Mouse (Mus musculus): ENCODE measurements at regions not wholly inside any gene's neighbourhood (a gene's known extent, or its start where the extent isn't known, plus 50 kb on each side); places are given as distances from the start of the nearest gene placed in this dataset.

DNA sequence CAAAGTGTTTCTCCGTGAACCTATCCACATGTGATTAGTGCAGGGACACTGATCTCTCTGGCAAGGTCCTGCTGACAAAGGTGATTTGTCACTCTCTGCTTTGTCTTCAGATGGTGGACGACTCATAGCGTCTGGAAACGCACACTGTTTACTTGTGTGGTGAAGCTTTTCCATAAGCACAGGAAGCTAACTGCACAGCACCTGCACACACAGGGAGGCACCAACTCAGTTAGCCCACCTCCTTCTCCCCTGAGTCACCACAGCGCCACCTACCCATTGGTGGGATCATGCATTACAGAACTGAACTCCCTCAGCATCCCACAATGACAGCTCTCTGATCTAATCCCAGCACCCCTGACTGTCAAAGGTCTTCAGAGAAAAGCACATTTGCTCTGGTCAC, 141.9 kb upstream of the Klf14 start:
- intact Hi-C loops (cut with DNase I) = no loop called here
- no peak for DNase-seq

DNA sequence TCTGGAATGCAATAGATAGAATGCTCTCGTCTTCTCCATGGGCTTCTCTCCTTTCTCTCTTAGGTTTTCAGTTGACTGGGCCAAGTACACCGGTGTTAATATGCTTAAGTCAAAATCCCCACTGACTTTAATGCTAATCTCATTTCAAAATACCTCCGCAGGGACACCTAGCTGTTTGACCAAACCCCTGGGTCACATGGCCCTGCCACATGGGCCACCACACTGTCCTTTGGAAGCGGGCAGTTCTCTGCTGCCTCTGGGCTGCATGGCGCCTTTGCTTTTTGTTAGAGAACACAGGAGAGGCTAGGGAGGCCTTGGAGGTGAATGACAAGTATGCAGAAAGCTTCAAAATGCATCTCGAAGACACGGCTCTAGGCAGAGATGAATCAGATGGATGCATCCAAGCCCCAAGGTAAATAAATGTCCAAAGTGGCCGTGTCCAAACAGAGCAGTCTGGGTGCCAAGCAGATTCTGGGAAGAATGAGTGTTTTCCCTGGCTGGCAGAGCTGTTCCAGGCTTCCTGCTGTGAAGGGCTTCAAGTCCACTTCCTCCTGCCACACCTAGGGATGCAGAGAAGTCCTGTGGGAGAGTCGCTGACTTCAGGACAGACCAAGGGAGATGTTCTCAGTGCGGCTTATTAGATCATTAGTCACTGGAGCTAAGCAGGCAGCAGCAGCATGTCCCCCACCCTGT, 147.4 kb upstream of the Klf14 start:
- intact Hi-C loops (cut with DNase I) = no loop called here
- DNase-seq = no peak

DNA sequence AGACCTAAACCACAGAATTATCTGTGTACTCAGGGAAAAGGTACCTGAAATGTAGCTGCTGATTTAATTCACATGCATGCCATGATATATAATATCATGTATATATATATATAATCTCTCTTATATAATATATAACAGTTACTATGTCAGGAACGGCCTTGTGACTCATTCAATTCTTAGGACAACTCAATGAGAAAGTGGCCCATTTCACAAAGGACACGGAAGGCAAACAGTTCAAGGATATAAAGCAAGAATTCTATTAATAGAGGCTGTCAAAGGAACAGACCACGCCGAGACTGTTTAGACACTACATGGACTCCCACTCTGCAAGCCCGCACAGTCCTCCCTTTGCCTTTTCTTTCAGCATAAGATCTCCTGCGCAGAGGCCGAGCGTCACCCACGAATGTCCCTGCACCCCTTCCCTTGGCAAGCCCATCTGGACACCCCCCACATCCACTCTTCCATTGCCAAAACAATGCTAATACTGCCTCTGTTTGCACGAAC, 148.0 kb upstream of the Klf14 start:
- intact Hi-C loops (cut with DNase I) = no loop called here
- DNase-seq = no peak

DNA sequence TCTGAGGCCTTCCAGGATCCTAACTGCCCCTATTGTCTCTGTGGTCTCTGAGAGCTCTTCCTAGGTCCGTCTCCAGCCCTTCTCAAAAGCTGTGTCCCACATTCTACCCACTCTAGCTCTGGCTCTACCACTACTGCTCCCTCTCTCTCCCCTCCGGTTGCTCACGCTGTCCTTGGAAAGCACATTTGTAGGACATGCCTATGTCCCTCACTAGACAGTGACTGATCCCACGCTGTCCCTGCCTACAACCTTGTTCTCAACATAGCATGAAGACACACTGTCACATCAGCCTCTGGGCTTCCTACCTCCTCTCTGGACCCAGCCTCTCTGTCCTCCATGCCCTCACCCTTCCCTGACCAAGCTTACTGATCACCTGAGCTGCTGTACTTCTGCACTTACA, 148.5 kb upstream of the Klf14 start:
- intact Hi-C loops (cut with DNase I) = no loop called here
- no peak for DNase-seq

DNA sequence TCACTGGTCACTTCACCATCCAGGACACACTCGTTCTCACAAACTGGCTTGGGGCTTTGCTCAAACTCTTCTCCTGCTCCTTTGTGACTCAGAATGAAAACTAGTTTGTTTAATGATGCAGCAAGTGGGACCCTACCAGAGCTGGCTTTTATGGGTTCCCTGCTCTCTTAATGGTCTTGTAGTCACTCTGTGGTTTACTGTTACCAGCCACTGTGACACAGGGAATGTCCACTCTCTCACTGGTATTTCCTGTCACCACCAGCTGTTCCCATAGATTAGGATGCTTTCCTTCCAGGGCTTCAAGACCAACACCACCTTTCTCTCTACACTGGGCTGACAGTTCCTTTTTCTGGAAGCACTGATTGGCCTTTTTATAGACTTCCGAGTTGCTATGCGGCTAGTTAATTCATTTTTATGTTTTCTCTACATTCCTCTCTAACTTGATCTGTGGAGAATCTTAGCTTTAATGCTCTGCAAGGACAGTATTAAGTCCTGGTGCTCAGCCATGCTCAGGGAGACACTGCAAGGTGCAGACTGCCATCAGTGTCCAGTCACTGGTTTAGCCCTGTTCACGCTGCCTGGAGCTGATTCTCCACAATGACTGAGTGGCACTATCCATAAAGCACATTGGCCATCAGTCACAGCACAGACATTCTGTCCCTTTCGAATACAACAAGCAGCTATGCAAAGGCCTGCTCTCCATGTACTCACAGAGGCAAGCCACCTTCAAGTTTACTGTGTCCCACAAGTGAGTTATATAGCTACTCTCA, 149.2 kb upstream of the Klf14 start:
- DNase-seq = no peak

DNA sequence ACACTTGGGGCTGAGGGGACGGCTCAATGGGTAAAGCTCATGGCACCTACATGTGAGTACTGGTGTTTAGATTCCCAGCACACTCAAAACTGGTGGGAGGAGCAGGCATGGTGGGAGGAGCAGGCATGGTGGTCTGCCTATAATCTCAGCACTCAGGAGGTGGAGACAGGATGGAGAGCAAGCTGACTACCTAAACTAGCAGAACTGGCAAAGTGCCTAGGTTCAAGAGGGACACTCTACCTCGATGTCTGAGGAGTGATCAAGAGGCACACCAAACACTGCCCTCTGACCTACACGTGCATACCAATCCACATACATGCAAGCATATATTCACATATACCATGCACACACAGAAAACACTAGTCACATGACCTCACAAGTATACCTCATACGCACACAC, 150.7 kb upstream of the Klf14 start:
- intact Hi-C loops (cut with DNase I) = loop anchor here (5.0 kb wide), 1 partner anchor 32 kb away; no protein-coding TSS in a partner anchor
- no peak for DNase-seq

More for the DNA sequence above, 149.2 kb upstream of the Klf14 start:
- intact Hi-C loops (cut with DNase I) = no loop called here

DNA sequence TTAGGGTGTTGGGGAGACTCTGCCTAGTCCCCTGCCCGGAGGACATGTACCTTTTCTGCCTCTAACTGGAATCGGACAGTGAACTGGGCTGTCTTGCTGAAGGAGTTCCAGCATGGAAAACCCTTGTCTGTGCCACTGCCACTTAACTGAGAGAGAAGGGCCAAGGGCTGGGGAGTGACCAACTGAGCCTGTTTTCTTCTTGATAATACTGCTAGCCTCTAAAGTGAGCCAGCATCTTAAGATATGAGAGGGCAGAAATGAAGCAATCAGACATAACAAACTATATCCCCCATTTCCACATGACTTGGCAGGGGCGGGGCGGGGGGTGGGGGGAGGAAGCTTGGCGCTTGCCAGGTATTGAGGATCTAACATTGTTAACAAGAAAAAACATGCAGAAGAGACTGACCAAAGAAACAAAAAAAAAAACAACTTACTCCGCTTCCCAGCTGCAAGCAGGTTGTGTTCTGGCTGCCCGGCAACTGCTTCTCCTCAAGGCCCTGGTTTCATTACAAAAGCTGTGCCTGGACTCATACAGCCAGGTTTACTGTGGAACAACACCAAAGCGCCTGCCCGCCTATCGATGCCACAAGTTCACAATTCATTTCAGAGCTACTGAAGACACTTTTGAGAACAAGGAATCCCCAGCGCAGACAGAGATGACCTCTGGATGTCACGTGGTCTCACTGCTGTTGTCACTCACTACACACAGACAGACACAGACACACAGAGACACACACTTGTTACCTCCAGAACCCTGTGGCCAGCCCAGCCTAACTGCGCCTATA, 153.6 kb upstream of the Klf14 start:
- DNase-seq = no peak
- intact Hi-C loops (cut with DNase I) = loop anchor here (5.0 kb wide), 1 partner anchor 35 kb away; no protein-coding TSS in a partner anchor

DNA sequence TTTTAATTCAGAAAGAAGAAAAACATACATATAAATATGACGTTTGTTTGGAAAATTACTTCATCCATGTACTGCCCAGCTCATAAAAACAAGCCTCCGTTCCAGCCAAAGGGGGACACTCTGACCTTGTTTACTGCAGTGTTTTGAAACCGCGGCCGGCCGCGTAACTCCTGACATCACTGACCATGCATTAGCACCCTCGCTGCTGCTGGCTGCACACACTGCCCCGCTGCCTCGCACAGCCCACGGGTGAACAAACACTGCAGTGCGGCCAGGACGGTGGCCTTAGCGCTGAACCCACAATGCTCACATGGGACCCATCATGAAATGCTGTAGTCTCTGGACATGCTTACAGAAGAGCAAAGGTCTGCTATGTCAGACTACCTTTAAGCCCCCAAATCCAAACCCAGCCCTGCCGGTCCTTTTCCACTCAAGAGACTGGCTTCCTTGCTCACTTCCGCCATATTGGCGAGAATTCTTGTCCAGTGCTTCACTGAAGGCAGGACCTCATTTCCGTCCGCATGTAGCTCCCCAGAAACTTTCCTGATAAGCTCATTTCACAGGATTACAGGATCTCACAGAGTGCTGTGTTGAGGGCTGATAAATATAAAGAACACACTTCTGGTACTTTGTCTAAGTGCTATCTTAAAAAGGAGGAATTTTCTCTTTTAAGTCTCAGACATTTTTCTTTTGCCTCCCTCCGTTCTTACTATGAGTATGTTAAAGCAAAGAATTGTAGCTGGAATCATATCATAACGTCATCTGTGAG, 154.9 kb upstream of the Klf14 start:
- DNase-seq = no peak

DNA sequence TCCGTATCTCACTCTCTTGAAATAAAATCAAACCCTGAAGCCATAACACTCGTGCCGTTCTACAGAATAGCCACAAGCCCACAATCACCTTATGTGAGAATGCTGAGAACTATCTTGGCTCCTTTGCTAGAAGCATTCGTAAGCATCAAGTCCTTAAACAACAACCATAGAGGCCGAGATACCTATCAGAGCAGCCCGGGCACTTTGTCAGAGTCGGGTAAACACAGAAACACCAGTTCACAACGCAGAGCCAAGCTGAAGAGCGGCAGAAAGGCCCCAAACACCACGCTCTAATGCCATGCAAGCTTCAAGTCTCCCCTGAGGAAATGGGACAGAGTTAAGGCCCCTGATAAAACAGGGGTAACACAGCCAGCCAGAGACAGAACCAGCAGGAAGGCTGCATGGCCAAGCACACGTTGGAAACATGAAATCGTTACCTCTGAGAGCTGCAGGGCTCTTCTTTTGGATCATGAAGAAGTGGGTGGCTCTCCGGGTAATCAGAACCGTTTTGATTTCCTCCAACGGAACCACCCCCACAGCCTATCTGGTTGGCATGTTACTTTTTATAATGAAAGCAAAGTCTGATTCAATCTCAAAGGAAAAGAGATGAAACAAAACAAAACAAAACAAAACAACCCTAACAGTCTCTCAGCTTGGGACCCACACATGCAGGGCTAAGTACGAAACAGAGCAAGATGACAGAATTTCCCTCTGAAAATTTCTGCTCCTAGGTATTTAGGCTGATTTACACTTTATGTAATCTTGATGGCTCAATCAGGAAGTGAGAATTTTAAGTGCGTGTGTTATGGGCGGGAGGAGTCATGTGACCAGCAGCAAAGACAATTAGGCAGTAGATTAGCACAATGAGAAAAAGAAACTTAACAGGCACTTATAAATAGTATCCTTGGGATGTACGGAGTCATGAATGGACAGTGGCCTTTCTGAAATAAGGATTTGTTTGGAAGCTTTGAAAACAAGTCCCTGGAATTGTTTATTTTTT, 155.8 kb upstream of the Klf14 start:
- no peak for DNase-seq

More for the DNA sequence above, 154.9 kb upstream of the Klf14 start:
- intact Hi-C loops (cut with DNase I) = loop anchor here (5.0 kb wide), 1 partner anchor 36 kb away; no protein-coding TSS in a partner anchor

DNA sequence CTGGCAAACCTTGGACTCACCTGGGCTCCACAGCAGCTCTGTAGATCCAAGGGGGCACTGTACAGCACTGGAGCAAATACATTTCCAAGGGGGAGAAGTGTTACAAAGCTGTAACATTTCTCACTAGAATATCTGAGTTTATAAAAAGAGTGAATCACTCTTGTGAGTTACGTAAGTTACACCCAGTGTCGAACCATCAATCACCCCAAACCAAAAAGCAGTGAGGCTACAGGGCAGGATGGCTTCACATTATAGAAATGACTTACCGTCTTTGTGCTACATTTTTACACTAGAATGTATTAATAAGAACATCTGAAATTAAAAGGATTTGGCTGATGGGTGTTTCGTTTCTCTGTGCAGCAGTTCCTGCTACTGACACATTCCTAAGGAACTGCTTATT, 156.7 kb upstream of the Klf14 start:
- intact Hi-C loops (cut with DNase I) = no loop called here
- no peak for DNase-seq

More for the DNA sequence above, 155.8 kb upstream of the Klf14 start:
- intact Hi-C loops (cut with DNase I) = loop anchor here (5.0 kb wide), 1 partner anchor 37 kb away; no protein-coding TSS in a partner anchor

DNA sequence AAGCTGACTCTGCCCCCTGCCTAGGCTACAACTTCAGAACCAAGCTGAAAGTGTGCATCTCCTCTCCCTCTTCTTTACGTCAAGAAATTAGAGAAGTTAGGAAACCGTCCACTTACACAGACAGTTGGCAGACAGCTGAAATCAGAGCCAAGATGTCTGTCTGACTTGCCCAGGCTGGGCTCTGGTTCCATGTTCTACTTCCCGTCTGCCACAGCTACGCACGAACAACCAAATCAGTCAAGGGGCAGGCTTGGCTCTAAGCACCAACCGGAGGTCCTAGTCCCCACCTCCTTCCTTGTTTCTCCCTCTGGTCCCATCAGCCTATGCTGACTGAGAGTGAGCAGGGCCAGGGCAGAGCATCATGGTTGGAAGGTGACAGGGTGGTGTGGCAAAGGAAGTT, 157.5 kb upstream of the Klf14 start:
- DNase-seq = no peak

DNA sequence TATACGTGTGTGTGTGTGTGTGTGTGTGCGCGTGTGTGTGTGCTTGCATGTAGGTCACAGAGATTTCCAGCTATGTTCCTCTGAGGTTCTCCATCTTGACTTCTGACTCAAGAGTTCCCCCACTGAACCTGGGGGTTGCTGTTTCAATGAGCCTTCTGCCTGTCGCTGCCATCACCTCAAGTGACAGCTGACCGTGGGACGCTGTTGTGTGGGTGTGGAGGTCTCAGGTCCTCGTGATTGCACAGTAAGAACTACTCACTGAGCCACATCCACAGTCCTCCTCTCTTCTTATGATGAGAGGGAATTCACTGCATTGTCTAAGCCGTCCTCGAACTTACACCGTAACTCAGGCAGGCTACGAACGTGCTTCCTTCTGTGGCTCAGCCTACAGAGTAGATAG, 158.8 kb upstream of the Klf14 start:
- intact Hi-C loops (cut with DNase I) = no loop called here
- DNase-seq = no peak

More for the DNA sequence above, 157.5 kb upstream of the Klf14 start:
- intact Hi-C loops (cut with DNase I) = no loop called here

DNA sequence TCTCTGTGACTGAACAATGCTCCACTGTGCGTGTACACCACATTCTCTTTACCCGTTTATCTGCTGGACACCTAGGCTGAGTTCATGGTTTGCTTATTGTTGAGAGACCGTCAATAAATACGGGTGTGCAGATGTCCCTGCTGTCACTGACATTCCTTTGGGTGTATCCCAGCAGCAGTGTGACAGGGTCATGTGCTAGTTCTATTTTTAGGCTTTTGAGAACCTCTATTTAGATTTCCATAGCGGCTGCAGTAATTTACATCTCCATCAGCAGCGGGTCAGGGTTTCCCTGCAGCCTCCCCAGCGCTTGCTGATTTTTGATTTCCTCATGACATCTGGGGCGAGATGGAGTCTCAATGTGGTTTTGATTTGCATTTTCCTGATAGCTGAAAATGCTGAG, 162.1 kb upstream of the Klf14 start:
- intact Hi-C loops (cut with DNase I) = no loop called here
- no peak for DNase-seq

DNA sequence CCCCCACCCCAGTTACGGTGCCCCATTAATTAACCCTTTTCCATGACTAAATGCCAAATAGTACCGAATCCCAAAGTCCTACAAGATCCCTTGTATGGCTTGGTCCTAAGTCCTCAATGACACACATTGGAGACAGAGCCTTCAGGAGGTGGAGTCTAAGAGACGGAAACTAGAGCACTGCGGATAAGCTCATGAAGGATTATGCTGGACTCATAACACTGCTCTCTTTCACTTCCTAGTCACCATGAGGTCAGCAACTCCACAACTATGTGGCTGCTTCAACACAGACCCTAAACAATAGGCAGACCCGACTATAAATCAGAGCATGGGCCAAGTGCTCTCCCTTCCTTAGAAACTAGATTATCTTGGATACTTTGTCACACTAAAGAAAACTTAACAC, 164.0 kb upstream of the Klf14 start:
- DNase-seq = no peak
- intact Hi-C loops (cut with DNase I) = no loop called here

DNA sequence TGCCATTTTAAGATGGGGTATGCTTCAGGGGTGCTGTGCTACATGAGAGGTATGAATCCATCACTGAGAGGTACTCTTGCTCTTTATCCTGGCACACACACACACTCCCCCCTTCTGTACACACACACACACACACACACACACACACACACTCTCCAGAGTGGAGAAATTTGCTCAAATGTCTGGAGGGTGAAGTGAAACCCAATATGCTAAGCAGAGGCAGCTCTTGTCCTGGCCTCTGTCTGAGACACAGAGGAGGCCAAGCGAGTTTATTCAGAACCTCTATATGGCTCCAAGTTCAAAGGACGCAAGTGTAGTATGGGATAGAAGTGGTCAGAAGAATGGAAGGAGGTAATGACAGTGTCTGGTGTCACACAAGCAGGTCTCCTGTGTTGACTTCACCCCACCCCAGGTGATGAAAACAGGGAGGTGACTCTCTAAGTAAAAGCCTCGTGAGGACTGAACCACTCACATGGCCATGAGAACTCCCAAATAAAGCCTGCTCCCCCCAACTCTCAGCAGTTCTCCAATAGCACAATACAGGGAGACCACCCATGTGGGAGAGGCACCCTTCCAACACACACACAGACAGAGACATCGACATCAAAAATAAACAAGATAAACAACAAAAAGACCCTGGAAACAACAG, 164.6 kb upstream of the Klf14 start:
- intact Hi-C loops (cut with DNase I) = no loop called here
- DNase-seq = no peak

DNA sequence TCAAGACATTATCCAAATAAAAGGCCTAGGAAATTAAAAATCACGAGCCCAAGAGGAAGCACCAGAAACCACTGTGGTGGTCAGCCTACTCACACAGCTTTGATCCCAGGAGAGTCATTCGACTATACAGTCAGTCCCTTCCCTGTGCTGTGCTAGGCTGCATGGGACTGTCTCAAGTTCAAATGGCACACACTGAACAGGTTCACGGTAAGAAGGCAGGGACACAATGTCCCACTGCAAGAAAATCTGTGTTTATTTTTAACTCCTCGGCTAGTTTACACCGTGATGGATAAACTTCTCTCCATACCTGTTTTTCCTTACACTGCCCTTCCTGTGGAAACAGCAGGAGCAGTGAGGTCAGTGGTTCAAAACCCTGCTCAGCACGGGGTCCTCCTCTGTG, 165.2 kb upstream of the Klf14 start:
- no peak for DNase-seq
- intact Hi-C loops (cut with DNase I) = no loop called here

DNA sequence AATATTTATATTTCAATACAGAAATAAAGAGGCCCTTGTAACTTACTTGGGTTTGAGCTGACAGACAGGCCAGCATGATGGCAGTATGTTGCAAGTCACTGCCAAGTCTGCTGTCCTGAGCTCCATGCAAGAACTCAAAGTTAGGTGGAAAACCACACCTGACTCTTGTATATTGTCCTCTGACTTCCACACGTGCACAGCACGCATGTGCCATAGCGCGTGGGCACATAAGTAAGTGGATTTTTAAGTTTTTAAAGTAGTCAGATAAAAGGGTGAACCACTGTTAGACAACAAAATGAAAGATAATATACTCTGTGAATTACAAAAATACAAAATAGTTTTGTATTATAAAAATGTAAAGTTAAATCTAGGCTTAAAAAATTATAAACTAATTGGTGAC, 166.0 kb upstream of the Klf14 start:
- DNase-seq = no peak
- intact Hi-C loops (cut with DNase I) = loop anchor here (5.0 kb wide), 1 partner anchor 48 kb away; no protein-coding TSS in a partner anchor

DNA sequence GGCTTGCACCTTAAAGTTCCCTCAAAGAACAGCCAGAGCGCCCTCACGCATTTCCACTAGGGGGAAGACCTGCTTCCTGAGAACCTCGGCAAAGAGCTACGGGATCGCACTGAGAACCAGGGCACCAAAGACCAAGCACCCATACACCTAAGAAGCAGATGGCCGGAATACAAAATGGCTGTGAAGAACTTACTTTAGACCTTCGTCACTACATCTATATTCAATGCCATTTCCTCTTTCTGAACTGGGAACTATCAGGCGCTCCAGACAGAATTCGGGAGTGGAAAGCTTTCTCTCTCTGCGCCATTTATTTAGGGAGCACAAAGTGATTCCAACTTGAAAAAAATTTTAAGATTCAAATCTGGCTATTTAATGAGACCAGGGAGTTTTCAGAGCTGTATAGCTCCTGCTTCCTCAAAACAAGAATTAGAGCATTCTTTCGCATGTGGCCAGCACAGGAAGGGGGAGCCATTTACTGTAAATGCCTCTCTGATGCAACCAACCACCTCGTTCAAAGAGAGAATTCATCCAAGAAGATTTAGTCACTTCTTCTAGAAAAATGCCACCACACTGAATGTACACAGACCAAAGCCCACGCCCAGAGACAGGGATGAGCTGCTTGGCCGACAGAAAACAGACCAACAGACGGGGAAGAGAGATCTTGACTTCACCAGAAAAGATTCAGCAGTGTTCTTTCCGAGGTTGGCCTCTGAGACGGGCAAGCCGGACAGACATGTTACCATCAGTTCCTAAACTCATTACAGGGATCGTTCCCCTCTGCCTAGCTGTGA, 166.6 kb upstream of the Klf14 start:
- intact Hi-C loops (cut with DNase I) = loop anchor here (5.0 kb wide), 1 partner anchor 48 kb away; no protein-coding TSS in a partner anchor
- no peak for DNase-seq

All from heart, postnatal 36 days (tissue).